9 mouse cellular contexts compared by ENCODE assay signal in the genomic region with DNA sequence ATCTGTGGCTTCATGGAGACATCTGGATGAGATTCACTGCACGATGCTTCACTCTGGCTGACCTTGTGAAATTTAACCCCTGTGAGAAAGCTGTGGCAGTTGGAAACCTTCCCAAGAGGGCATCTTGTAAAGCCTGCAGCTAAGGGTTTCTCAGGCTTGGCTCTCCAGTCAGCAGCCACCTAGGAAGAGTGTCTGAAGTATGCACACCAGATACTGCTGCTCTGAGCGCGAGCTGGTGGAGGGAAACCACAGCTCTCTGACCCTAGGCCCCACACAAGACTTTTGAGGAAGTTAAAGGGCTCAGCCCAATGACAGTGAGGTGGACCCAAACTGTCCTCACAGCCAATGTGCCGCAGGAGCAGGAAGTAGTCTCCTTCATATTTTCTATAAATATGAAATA.
DNase-seq lines count a peak whose midpoint lies in the region; ATAC-seq lines count a peak whose summit lies in the region.
"Had no signal": no experiment of that assay in that cellular context is flagged by ENCODE, and none has a peak within 500 bp of the region (broad histone marks: within the 10 kb centered on the region; RNA-seq: fewer than 3 reads in every experiment).

No protein-coding gene starts in this region.

- no peaks in the 10 kb centered on the region for H3K27me3 ChIP-seq in heart, embryonic 16.5 days (ENCODE audit: control insufficient read depth, insufficient read depth, low read length)
- H3K27me3 ChIP-seq in limb, embryonic 15.5 days = no peaks in the 10 kb centered on the region
- no peaks in the 10 kb centered on the region for H3K27me3 ChIP-seq in forebrain, embryonic 14.5 days (replicated peaks; ENCODE audit: control insufficient read depth, insufficient read depth, low read length)

- no peak overlapping the region for H3K4me2 ChIP-seq in heart, embryonic 16.5 days (ENCODE audit: low read depth, low read length)
- H3K4me2 ChIP-seq in limb, embryonic 15.5 days = no peak overlapping the region
- H3K4me2 ChIP-seq in forebrain, embryonic 14.5 days (ENCODE audit: low read length) = no peak overlapping the region

- H3K9me3 ChIP-seq in heart, embryonic 16.5 days (replicated peaks; ENCODE audit: control insufficient read depth, low read length) = no peaks in the 10 kb centered on the region
- no peaks in the 10 kb centered on the region for H3K9me3 ChIP-seq in limb, embryonic 15.5 days
- no peaks in the 10 kb centered on the region for H3K9me3 ChIP-seq in forebrain, embryonic 14.5 days (replicated peaks; ENCODE audit: control insufficient read depth, low read length)

- H3K4me3 ChIP-seq in heart, embryonic 16.5 days (ENCODE audit: low read length) = no peak overlapping the region
- no peak overlapping the region for H3K4me3 ChIP-seq in limb, embryonic 15.5 days
- no peak overlapping the region for H3K4me3 ChIP-seq in forebrain, embryonic 14.5 days (ENCODE audit: low read depth, low read length)

- H3K36me3 ChIP-seq in heart, embryonic 16.5 days (ENCODE audit: control insufficient read depth, insufficient read depth) = peaks cover 4% of the 10 kb centered on the region; the same call in 1 of the 2 replicates
- H3K36me3 ChIP-seq in limb, embryonic 15.5 days = peaks cover 9% of the 10 kb centered on the region
- no peaks in the 10 kb centered on the region for H3K36me3 ChIP-seq in forebrain, embryonic 14.5 days (ENCODE audit: control insufficient read depth, insufficient read depth, low read length)

- WGBS in heart, embryonic 16.5 days = 22% methylated on average over 4 of the region's 4 CpGs
- 33% methylated on average over 4 of the region's 4 CpGs for WGBS in limb, embryonic 15.5 days
- 87% methylated on average over 4 of the region's 4 CpGs for WGBS in forebrain, embryonic 14.5 days

- H3K9ac ChIP-seq in heart, embryonic 16.5 days (ENCODE audit: low read length) = no peak overlapping the region
- no peak overlapping the region for H3K9ac ChIP-seq in limb, embryonic 15.5 days
- no peak overlapping the region for H3K9ac ChIP-seq in forebrain, embryonic 14.5 days (ENCODE audit: low read length)

- H3K4me1 ChIP-seq in heart, embryonic 16.5 days (ENCODE audit: control insufficient read depth, insufficient read depth, low read length) = peaks cover 32% of the 10 kb centered on the region
- H3K4me1 ChIP-seq in limb, embryonic 15.5 days = peaks cover 14% of the 10 kb centered on the region; the same call in 1 of the 2 replicates
- no peaks in the 10 kb centered on the region for H3K4me1 ChIP-seq in forebrain, embryonic 14.5 days (ENCODE audit: control insufficient read depth, insufficient read depth, low read length)

- intact Hi-C loops in heart, postnatal 36 days (cut with DNase I) = no loop called here
- intact Hi-C loops in left cerebral cortex, postnatal 14 days (cut with DNase I) = no loop called here

- no peak for ATAC-seq in heart, embryonic 16.5 days (replicated peaks; ENCODE audit: extremely low read depth, insufficient read depth, low FRiP score)
- peak; percentile 98 for ATAC-seq in common myeloid progenitor, adult 5-6 weeks (replicated peaks; ENCODE audit: low read depth, poor library complexity, severe bottlenecking)
- no peak for ATAC-seq in limb, embryonic 15.5 days (ENCODE audit: insufficient number of reproducible peaks, low FRiP score, low TSS enrichment, low read depth)
- no peak for ATAC-seq in forebrain, embryonic 14.5 days

- peak overlapping the region; percentile 57; the same call in 1 of the 2 replicates for H3K27ac ChIP-seq in heart, embryonic 16.5 days (ENCODE audit: low read length)
- peak overlapping the region; percentile 61; the same call in 1 of the 2 replicates for H3K27ac ChIP-seq in limb, embryonic 15.5 days
- no peak overlapping the region for H3K27ac ChIP-seq in forebrain, embryonic 14.5 days (ENCODE audit: low read depth, low read length)

- DNase-seq in heart, postnatal 36 days = no peak
- peak; percentile 58 for DNase-seq in A20 (ENCODE audit: low read depth, low spot score)
- DNase-seq in left cerebral cortex, postnatal 14 days (ENCODE audit: low spot score in 2 of 2) = no peak
- DNase-seq in forebrain, embryonic 14.5 days (ENCODE audit: low spot score) = no peak
- DNase-seq in adrenal gland, adult 18-20 months (ENCODE audit: low spot score in 2 of 2) = no peak
- DNase-seq: cerebellum, adult 11 months had no signal
